Mouse (Mus musculus): ENCODE measurements around the gene Inip. TPM values are rescaled to one million over a fixed set of nuclear protein-coding genes. Genes with fewer than 3 reads are reported as not detected.

Gene Inip
- polyA plus RNA-seq (2012; rRNA removed), result 27.5 and 33.3 TPM in 2 replicates

GRCm38 (mm10) chr4:59801489-59801888 lies at the start of gene Inip:
Inip (minus strand) TSS chr4:59801589.

GRCm38 (mm10) chr4:59805181-59805967 lies 4.0 kb upstream of the Inip start, which contains the start of gene Snx30:
Snx30 (plus strand) TSS chr4:59805840.

Other genes starting within 250 kb of the Inip start
- gene Hsdl2, start 220.0 kb downstream of the Inip start, polyA plus RNA-seq (2012; rRNA removed), result 20.7 and 22.2 TPM in 2 replicates
- 17.0 and 17.8 TPM in 2 replicates for gene E130308A19Rik, start 175.4 kb downstream of the Inip start, polyA plus RNA-seq (2012; rRNA removed)
- 10.3 and 11.3 TPM in 2 replicates for gene Snx30, start 4.3 kb upstream of the Inip start, polyA plus RNA-seq (2012; rRNA removed)
- not detected in 2 replicates for gene Slc46a2, start 113.5 kb upstream of the Inip start, polyA plus RNA-seq (2012; rRNA removed)
- not detected in 2 replicates for gene Mup4, start 159.1 kb upstream of the Inip start, polyA plus RNA-seq (2012; rRNA removed)
- gene Mup6, start 162.7 kb upstream of the Inip start, polyA plus RNA-seq (2012; rRNA removed), result not detected in 2 replicates